Mouse (Mus musculus) spleen, postnatal 14 days (tissue): Measurements from ENCODE around the gene 4930432K21Rik.

Experiments
- DNase-seq, 2 experiments: peaks; one replicate each; pipeline ENCODE4 v3.0.0; 2021 to 2022; ENCODE audit warnings: low spot score in 2 of 2

The 4930432K21Rik gene

DNA sequence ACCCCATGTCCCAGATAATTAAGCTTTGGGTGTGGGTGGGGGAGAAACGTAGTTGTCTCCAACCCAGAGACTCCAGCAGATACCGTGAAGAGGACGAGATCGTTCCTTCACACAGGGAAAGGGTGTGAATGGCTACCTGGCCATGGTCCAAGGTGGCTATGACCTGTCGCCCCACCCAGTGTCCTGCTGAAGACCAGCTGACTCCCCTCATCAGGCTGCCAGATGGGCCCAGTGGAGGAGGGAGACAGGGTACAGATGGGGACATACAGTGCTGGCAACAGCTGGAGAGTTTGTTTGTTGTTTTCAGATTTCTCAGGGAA, 666 bp downstream of the 4930432K21Rik start:
- no peak for DNase-seq

DNA sequence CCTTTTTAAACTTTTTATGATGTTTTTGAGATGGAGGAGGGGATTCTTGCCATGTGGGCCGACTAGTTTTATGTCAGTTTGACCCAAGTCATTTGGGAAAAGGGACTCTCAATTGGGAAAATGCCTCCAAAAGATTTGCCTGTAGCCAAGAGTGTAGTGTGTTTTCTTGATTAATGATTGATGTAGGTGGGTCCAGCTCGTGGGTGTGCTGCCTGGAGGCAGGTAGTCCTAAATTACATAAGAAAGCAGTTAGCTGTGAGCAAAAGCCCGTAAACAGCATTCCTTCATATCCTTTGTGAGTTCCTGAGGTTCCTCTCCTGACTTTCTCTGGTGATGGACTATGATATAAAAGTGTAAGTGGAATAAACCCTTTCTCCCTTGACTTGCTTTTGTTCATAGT, 1.4 kb downstream of the 4930432K21Rik start:
- DNase-seq = no peak

DNA sequence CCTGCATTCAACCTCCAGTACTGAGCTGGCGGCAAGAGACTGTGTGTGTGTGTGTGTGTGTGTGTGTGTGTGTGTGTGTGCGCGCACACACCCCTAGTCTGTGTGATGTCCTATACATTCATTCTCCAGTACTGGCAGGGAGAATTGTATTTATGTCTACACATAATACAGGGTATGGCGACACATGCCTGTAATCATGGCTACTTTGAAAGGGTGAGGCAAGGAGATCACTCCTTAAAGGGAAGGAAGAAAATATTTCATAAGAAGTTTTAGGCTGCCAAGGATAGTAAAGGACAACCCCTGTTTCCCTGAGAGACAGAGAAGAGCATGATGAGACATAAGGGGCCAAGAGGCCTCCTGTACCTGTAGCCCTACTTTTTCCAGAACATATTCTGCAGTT, 9.8 kb downstream of the 4930432K21Rik start:
- DNase-seq = no peak

DNA sequence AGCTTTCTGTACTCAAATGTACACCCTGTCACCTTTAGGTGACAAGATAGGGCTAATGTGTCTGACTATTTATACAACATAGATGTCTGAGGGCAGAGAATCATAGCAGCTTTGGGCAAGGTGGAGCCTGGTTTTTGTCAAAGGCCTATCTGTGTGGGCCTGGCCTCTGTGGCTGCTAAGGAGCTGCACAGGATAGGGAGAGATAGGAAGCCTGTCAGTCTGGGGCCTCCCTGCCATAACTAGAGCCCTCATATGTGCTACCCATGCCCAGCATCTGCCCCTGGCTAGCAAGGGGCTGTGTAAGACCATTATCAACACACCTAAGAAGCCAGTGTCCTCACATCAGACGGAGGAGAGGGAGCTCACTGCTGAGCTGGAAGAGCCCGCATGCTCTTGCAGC, 19.9 kb downstream of the 4930432K21Rik start:
- no peak for DNase-seq

DNA sequence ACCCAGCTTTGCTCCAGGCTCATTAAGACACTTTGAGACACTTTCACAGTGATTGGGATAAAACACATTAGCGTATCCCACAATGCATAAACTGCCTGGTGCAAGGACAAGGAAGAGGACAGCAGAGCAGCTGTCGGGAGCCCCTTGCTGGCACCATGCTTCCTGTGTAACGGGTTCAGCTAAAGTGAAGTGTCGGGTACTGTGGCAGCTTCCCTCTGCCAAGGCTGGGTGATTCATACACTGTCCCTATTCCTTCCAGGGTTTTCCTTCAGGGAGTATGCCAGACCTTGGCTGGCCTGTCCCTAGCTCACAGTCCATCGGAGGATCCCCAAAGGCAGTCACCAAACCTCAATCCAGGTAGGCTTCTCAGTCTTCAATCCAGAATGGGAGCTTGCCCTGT, 22.3 kb downstream of the 4930432K21Rik start:
- DNase-seq = no peak

DNA sequence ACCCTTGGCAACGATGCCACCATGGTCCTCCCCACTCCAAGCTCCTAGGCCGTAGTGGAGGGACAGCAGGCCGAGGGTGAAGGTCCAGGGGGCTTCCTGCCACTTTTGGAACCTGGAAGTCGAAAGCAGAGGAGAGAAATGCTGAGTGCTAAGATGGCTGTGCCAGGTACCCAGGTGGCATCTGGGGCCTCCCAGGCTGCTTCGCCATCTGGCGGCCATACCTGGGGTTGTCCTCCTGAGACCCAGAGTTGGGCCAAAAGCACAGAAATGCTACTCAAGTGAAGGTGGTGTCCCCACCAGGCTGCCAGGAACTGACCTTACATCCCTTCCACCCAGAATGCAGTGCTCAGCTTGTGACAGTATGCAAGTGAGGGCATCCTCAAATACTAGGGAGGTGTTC, 26.0 kb downstream of the 4930432K21Rik start:
- no peak for DNase-seq

DNA sequence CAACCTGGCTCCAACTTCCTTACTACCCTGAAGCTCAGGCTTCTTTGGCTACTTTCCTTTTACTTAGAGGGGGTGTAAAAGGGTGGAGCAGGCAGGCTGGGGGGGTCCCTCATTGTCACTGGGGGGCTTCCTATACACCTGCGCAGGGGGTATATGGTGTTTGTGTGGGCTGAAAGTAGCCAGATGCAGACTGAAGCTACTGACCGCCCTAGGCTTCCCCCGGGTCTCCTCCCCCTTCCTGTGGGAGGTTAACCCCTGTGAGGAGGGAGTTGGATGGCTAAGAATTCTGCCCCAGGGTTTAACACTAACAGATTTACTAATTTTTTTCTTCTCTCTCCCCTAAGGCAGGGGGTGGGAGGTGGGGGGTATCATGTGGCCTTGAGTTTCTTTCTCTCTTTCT, 28.7 kb downstream of the 4930432K21Rik start:
- no peak for DNase-seq

DNA sequence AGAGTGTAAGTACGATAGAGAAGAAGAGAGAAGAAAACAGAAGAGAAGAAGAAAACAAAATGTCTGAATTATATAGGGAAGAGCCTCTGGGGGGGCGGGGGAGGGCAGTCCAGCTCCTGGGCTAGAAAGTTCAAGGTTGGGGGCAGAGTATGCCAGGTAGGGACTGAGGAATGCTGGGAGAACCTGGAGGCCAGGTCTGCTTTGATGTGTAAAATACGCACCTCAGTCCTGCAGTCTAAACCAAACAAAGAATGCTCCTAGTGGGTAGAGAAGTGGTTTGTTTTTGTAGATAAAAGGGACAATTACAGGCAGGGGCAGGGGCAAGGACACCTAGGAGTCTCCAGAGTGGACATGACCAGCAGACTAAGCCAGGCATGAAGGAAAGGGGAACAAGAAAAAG, 29.6 kb downstream of the 4930432K21Rik start:
- DNase-seq = no peak

DNA sequence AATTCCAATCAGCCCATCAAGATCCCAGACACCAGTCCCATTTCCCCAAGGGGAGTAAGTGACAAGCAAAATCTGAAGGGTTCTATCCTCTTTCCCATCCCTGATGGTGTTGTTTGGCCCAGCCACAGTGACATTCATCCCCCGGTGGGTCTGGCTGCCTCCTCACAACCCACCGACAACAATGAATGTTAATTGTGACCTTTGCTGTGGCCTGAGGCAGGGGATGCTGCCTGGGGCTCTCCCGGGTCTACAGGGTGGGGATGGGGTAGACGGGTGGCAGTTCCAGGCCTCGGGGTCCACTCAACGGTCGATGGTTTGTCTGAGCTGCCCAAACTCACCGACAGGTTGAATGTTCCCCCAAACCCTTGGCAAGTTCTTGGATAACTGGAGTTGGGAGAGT, 30.8 kb downstream of the 4930432K21Rik start:
- DNase-seq = no peak

DNA sequence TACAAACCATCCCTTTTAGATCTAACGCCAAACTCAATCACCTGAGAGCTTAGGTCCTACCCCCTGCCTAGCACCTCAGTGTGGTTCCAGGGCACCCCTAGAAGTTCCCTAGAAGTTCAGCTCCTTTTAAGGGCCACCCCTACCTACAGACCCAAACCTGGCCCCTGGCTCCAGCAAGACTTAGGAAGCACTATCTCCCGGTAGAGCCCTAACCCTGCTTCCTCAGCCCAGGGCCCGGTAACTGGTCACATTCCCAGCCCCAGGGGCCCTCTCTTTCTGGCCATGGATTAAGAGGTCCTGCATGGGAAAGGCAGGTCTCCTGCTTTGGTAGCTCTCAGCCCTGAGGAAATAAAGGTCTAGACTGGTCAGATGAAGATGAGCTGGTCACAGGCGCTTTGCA, 32.1 kb downstream of the 4930432K21Rik start:
- no peak for DNase-seq

DNA sequence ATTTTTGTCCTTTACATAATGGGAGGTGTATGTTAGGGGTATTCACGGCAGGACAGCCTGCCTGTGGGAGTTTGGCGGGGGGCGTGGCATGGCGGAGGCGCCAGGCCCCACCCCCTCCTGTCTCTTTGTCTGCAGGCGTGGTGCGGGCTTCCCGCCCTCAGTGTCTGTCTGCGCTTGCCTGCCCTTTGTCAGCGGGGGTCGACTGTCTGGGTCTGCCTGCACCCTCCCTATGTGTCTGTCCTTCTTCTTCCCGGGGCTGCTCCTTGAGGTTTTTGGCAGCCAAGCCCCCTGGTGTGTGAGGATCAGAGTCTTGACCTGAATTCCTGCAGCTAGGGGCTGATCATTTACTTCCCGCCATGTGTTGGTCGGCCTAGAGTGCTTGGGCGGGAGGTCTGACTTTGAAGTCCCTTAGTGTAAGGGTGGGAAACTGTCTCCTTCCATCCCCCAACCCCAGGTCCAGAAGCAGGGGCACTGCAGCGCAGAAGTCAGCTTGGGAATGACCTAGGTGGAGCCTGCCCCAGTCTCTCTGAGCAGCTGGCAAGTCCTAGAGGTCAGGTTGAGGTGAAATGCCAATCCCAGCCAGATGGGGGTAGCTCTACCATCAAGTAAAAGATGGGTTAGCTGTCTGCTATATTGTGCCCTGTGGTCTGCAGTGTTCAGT, 32.8 kb downstream of the 4930432K21Rik start:
- no peak for DNase-seq

DNA sequence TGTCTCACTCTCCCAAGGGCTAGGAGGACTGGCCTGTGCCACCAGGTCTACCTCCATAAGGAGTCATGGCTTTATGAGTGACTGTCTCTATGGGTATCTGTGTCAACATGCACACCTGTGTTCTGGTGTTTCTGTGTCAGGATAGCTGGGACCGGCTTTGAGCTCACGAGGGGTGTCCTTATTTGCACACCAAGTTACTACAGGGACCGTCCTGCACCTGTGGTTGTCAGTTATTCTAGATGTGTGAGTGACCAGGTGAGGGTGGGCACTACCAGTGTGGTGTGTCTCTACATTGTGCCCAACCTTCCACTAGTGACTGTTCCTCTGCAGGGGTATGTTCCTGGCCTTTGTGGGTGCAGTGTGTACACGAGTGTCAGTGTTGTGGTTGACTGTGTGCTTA, 35.0 kb downstream of the 4930432K21Rik start:
- DNase-seq = no peak

DNA sequence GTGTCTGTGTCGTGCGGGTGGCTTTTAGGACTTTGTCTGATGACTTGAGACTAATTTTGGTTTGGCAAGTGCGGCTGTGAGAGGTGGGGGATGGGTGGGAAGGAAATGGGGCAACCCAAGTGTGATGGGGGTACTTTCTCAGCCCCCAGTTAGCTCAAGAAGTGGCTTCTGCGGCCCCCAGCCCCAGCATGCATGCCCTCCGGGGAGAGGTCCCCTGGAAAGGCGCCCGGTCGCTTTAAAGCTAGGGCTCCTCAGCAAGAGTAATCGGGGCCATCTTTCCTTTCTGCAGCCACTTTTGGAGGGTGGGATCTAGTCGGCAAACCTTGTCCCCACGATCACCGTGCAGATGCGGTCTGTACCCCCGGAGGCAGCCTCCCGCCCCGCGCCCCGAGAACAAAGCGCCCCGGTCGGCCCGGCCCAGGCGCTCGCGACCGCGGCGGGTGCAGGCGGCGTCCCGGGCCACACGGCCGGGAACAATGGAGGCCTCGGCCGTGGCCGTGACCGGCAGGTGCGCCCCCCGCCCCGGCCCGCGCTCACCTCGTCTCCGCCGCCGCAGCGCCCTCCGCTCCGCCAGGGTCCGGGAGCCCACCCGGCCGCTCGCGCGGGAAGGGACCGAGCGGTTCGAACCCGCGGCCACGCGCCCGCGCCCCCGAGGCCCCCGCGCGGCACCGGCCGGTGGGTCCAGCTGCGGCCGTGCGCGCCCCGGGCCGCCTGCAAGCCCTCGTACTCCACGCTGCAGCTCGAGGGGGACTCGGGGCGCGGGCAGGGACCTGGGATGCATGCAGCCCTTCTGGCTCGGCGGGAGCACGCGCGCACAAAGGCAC, 35.6 kb downstream of the 4930432K21Rik start:
- DNase-seq = no peak

DNA sequence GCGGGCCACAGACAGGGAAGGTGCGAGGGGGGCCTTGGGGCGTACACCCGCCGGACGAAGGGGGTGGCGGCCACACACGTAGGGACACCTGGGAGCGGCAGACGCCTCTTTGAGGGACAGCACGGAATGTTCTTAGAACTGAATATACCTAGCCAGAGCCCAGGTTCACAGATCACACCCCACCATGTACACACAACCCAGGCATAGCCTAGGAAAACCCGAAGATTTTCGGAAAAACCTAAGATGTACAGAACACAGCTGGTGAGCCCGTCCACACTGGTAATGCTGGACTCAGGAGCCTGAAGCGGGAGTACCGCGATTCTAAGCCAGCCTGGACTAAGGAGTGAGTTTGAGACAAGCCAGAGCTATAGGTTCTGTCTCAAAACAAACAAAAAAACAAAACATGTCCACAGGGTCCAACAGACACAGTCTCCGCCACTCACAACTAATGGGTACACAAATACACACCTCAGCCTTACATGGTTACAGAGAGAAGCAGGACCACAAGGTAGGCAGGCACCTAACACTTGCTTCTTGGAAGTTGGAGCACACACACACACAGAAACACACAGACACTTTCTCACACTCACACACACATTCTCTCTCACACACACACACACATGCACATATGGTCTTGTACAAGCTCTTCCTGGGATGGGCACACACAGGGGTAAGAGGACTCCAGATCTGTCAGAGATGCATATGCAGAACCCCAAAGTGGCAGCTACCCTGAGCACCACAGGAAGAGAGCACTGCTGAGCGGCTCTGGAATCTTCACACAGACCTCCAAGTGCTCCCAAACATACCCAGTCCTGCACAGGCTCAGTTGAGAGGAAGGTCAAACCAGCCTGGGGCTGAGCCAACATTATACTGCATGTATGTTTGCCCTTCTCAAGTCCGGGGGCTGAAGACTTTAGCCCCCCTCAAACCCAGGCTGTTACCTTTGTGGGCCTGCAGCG, 36.5 kb downstream of the 4930432K21Rik start:
- no peak for DNase-seq

DNA sequence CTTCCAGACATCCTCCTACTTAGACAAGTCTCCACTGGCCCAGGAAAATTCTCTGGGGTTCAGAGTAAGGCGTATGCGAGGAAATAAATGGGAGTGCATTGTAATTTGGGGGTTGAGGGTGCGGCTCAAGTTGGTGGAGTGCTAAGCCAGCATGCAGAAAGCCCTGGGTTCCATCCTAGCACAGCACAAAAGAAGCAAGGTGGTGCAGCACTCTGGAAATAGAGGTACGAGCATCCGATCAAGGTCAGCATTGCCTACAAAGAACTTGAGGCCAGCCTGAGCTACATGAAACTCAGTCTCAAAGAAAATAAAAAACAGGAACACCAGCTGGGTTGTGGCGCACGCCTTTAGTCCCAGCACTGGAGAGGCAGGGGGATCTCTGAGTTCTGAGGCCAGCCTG, 37.3 kb downstream of the 4930432K21Rik start, which contains the start of gene Nanos3:
Gene Nanos3 (minus strand): TSS at position 101 of the 400 bp plus-strand sequence.
- DNase-seq = no peak

DNA sequence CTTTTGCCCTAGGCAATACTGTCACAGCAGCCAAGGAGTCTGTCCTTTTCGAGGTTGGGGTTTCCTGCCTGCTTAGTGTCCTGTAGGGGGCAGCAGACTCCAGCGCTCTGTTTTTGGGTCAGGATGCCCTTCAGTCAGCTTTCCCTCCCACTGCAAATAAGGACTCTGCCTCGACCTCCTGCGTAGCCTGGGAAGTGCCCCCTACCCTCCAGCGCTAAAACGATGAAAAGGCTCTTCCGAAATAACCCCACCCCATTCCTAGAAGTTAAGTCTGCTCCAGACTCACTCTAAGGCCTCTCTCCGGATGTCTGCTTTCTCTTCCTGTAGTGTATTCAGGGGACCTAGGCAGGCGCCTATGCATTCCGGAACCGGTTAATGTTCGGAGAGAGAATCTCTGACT, 38.7 kb downstream of the 4930432K21Rik start:
- DNase-seq = peak; percentile 37 to 64

DNA sequence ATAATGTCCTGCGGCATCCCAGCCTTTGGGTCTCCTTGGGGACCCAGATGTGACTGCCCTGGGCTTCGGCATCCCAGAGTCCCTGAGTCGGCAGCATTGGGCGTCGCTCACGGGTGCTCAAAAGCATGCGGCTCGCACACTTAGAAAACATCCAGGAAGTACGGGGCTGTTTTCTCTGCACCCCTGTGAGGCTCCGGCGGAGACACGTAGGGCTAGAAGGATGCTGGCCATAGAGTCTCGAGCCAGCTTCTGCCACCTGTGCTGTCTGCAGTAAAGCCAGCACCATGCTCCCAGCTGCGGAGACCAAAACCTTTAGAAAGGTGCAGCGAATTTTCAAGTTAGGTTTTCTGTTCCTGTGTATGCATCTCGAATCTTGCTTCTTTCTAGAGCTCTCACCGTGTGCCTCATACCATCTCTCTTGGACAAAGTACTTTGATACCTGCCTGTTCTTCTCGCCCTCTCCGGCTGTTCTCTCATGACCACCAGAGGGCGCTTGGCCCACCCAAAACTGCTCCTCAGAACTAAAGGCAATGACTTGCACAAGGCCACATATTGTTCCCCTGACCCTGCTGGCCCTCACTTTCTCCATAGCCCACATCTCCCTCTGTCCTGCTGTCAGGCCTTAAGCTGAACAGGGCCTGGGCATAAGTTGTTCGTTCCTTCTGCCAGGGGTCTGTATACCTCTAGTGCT, 39.4 kb downstream of the 4930432K21Rik start:
- peak; percentile 59 to 70 for DNase-seq

DNA sequence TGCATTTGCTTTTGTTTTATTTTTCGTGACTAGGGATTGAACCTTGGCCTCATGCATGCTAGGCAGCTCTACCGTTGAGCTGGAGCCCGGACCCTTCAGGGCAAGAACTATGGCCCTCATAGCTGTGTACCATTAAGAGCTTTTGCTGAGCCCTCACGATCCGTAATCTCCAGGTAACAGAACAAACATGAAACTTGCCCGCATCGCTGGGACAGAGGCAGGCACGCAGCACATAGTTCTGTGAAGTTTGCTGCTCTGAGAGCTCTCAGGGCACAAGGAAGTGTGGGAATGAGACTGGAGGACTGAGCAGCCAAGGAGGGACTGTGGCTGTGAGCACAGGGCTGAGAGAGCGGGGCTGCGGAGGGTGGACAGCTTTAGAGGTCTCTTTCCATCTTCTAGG, 40.8 kb downstream of the 4930432K21Rik start:
- DNase-seq = no peak

DNA sequence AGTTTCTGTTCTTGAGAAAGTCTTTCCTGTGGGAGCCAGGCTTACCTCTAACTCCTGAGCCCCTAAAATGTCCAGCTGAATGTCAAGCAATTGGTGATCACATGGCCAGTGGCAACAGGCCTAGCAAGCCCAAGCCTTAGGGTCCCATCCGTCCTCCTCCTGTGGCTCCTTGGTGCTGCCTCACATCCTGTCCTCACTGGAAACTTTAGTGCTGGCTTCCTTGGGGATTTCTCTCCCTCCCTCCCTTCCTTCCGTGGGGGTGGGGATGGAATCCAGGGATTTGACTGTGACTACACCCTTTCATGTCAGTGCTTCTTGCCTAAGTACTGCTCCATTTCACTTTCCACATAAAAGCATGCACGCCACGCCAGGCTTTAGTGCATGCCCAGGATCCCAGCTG, 41.8 kb downstream of the 4930432K21Rik start:
- no peak for DNase-seq

DNA sequence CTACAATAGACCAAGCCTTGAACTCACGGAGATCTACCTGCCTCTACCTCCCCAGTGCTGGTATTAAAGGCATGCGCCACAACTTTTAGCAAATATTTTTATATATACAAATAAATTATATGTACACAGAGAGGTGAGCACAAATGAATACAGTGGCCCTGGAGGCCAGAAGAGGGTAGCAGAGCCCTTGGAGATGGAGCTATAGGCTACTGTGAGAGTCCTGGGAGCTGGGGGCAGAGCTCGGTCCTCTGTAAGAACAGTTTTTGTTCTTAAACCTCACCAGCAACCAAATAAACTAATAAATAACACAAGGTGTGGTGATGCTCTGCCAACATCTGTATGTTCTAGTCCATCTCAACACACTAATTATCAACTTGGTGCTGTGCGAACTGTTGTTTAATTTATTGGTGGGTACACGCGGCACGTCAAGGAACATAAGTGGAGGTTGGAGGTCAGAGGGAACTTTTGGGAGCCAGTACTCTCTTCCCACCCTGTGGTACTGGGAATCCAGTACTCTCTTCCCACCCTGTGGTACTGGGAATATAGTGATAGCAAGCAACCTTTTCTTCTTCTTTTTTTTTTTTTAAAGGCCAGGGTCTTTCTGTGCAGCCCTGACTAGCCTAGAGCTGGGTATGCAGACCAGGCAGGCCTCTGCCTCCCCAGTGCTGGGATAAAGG, 42.5 kb downstream of the 4930432K21Rik start:
- no peak for DNase-seq

DNA sequence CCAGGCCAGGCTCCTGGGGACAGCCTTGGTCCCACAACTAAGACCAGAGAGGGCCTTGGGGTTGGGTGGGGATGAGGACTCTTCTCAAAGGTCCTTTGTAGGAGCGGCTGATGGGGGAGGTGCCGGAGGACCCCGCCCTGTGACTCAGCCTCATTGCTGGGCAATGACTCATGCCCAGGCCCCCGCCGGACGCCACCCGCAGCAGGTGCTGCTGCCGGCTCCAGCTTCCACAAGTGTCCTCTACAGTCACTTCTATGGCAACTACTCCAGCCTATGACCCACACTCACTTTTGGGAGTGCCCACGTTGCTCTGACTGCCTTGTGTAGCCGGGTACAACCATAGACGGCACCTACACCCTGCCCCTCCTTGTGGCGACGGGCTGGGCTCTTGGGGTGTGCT, 44.2 kb downstream of the 4930432K21Rik start:
- no peak for DNase-seq
